Mouse (Mus musculus) ES-E14 (cell line): Measurements from ENCODE around the gene Map3k14.

ENCODE experiments used
- CHD2 ChIP-seq: IDR thresholded peaks from 2 replicates; pipeline ENCODE4 v1.6.1; 2014; ENCODE audit warnings: mild to moderate bottlenecking, low read depth, low read length, inconsistent platforms
- HCFC1 ChIP-seq: IDR thresholded peaks from 2 replicates; pipeline ENCODE4 v1.6.1; 2012; ENCODE audit warnings: low read length, inconsistent platforms, borderline replicate concordance; ENCODE audit not compliant: insufficient read depth
- MAFK ChIP-seq: IDR thresholded peaks from 2 replicates; pipeline ENCODE4 v1.6.1; 2014; ENCODE audit warnings: mild to moderate bottlenecking, low read depth, low read length, inconsistent platforms; ENCODE audit not compliant: insufficient read depth
- ZC3H11A ChIP-seq: IDR thresholded peaks from 2 replicates; pipeline ENCODE4 v1.6.1; 2012; ENCODE audit warnings: low read depth, mild to moderate bottlenecking, inconsistent platforms, low read length, borderline replicate concordance
- ZNF384 ChIP-seq: IDR thresholded peaks from 2 replicates; pipeline ENCODE4 v1.6.1; 2012; ENCODE audit warnings: low read depth, low read length, inconsistent platforms

DNA sequence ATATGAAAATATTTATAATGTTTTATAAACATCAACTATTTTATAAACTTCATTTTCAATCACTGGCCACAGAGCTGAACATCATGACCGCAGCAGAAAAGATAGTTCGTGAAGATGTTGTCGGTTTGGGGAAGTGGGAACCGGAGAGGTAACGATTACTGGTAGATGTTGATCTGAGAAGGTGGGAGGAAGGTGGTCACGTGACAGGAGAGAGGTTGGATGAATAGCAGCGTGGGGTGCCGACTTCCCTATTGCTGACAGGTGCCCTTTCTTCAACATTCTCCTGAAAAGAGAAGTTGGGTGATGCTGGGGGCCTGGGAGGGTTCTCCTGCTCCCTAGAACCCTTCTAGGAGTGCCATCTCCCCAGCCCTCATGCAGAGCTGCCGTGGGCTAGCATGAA lies 37.3 kb upstream of the Map3k14 start:
- no peak for TF ChIP-seq HCFC1
- no peak for TF ChIP-seq CHD2
- no peak for TF ChIP-seq MAFK
- no peak for TF ChIP-seq ZC3H11A
- TF ChIP-seq ZNF384, result no peak
